Mouse (Mus musculus) brain, embryonic 14.5 days (tissue): ENCODE measurements around the gene Cxadr.

Experiments used
- CTCF ChIP-seq: fragments of 200-500 bp; IDR thresholded peaks from 2 replicates; pipeline ENCODE4 v1.5.1; 2012; ENCODE audit warnings: inconsistent platforms, mild to moderate bottlenecking, moderate library complexity, borderline replicate concordance; ENCODE audit not compliant: insufficient read depth, insufficient read length; ENCODE audit errors: extremely low read depth
- POLR2A ChIP-seq: fragments of 200-500 bp; IDR thresholded peaks from 2 replicates; pipeline ENCODE4 v1.6.1; 2012; ENCODE audit warnings: mild to moderate bottlenecking, inconsistent platforms, borderline replicate concordance; ENCODE audit not compliant: poor library complexity, insufficient read depth, insufficient read length, severe bottlenecking; ENCODE audit errors: extremely low read depth

DNA sequence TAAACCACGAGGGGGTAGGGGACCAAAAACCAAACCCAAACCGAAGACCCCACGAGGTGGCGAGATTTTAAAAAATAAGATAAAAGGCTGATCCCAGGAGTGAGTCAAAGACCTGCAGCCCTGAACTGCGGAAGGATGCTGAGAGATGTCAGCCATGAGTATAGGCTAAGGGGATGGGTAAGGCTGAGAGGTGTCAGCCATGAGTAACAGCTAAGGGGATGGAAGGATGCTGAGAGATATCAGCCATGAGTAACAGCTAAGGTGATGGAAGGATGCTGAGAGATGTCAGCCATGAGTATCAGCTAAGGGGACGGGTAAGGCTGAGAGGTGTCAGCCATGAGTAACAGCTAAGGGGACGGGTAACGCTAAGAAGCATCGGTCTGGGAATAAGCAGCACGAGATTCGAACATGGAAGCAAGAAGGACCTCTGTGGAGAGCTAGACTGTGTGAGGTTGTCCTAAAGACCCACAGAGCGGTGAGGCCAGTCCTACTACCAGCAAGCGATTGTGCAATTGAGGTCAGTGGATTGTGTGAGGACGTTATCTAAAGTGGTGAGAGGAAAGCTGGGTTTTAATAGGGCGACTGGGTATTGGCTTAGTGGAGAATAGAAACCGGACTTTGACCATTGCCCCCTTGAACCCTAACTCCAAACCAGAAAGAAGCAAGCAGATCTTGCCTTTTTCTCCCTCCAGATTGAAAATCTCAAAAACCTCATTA is 6.3 kb downstream of the Cxadr start:
- no peak for TF ChIP-seq POLR2A
- TF ChIP-seq CTCF: no peak
